In genomic region chr13:98040628-98041150, GRCm38 (mm10) we compare ENCODE assay signal across 9 mouse cellular contexts.
DNase-seq lines count a peak whose midpoint lies in the region; ATAC-seq and TF ChIP-seq lines count a peak whose summit lies in the region.
"Had no signal": no experiment of that assay in that cellular context is flagged by ENCODE, and none has a peak within 500 bp of the region (broad histone marks: within the 10 kb centered on the region; RNA-seq: fewer than 3 reads in every experiment).

No protein-coding gene starts in this region.

- no peak overlapping the region for H3K4me3 ChIP-seq in kidney, adult 2 months (ENCODE audit: insufficient read depth, low read depth, low read length)
- no peak overlapping the region for H3K4me3 ChIP-seq in lung, postnatal 0 days (ENCODE audit: low read depth, low read length)
- H3K4me3 ChIP-seq: erythroblast, embryonic 14.5 days; limb, embryonic 15.5 days had no signal

- 65% methylated on average over 3 of the region's 3 CpGs for WGBS in kidney, adult 2 months
- WGBS in lung, postnatal 0 days, result 56% methylated on average over 3 of the region's 3 CpGs

- no peaks in the 10 kb centered on the region for H3K9me3 ChIP-seq in lung, postnatal 0 days (ENCODE audit: low read length)
- H3K9me3 ChIP-seq: limb, embryonic 15.5 days had no signal

- H3K36me3 ChIP-seq in kidney, adult 2 months (ENCODE audit: control insufficient read depth, insufficient read depth, low read length), result no peaks in the 10 kb centered on the region
- no peaks in the 10 kb centered on the region for H3K36me3 ChIP-seq in lung, postnatal 0 days (ENCODE audit: insufficient read depth, low read length)
- H3K36me3 ChIP-seq: limb, embryonic 15.5 days had no signal

- H3K4me1 ChIP-seq in kidney, adult 2 months (ENCODE audit: control insufficient read depth, insufficient read depth, low read length), result no peaks in the 10 kb centered on the region
- no peaks in the 10 kb centered on the region for H3K4me1 ChIP-seq in lung, postnatal 0 days (ENCODE audit: insufficient read depth, low read depth, low read length)
- H3K4me1 ChIP-seq: limb, embryonic 15.5 days had no signal

- H3K9ac ChIP-seq in lung, postnatal 0 days (replicated peaks; ENCODE audit: low read depth), result no peak overlapping the region
- H3K9ac ChIP-seq: limb, embryonic 15.5 days had no signal

- H3K4me2 ChIP-seq in lung, postnatal 0 days (replicated peaks; ENCODE audit: low read depth, low read length), result no peak overlapping the region
- H3K4me2 ChIP-seq: limb, embryonic 15.5 days had no signal

- no peak overlapping the region for H3K27ac ChIP-seq in kidney, adult 2 months (ENCODE audit: insufficient read depth, low read depth, low read length)
- no peak overlapping the region for H3K27ac ChIP-seq in lung, postnatal 0 days (ENCODE audit: low read length)
- H3K27ac ChIP-seq: limb, embryonic 15.5 days had no signal

- no peaks in the 10 kb centered on the region for H3K27me3 ChIP-seq in kidney, adult 2 months (replicated peaks; ENCODE audit: control insufficient read depth, insufficient read depth, low read length)
- H3K27me3 ChIP-seq in lung, postnatal 0 days (replicated peaks; ENCODE audit: insufficient read depth, low read length), result no peaks in the 10 kb centered on the region
- H3K27me3 ChIP-seq: limb, embryonic 15.5 days had no signal

- TF ChIP-seq EP300 in lung, postnatal 0 days (IDR thresholded peaks at IDR 0.05), result no peak

- TF ChIP-seq CTCF in kidney, adult 2 months (conservative IDR thresholded peaks at IDR 0.05; ENCODE audit: insufficient read depth, insufficient read length, low read depth, low read length), result peak; percentile 81
- peak; percentile 78 for TF ChIP-seq CTCF in lung, postnatal 0 days (IDR thresholded peaks at IDR 0.05)

- peak; percentile 75 for DNase-seq in kidney, adult 2 months
- no peak for DNase-seq in kidney, adult 11 months
- peak; percentile 24 for DNase-seq in MN1 (ENCODE audit: low spot score)
- DNase-seq in c-Kit-positive CD71-positive TER-119-positive erythroid progenitor cells, embryonic 14.5 days (ENCODE audit: low spot score), result peak; percentile 21
- peak; percentile 67 for DNase-seq in lung, postnatal 0 days (ENCODE audit: low spot score)
- no peak for DNase-seq in ovary, postnatal 14 days (ENCODE audit: low spot score)

- ATAC-seq in lung, postnatal 0 days, result no peak
- ATAC-seq in erythroid progenitor cell, adult 5-6 weeks (replicated peaks; ENCODE audit: low FRiP score, poor library complexity, severe bottlenecking), result no peak

- TF ChIP-seq POLR2A in kidney, adult 2 months (IDR thresholded peaks at IDR 0.05; ENCODE audit: low read depth, low read length), result no peak

Comparison
In these comparisons a context has a peak if more than half of its experiments do, and no peak if none do; other contexts are left out.
1. DNase-seq: peak in kidney, adult 2 months (single experiment), MN1 (single experiment), c-Kit-positive CD71-positive TER-119-positive erythroid progenitor cells, embryonic 14.5 days (single experiment) and lung, postnatal 0 days (single experiment); none in kidney, adult 11 months (single experiment) and ovary, postnatal 14 days (single experiment).